Mouse (Mus musculus): ENCODE measurements around the gene Ralb. TPM values are rescaled to one million over a fixed set of nuclear protein-coding genes. Genes with fewer than 3 reads are reported as not detected.

Gene Ralb
- 18.8 TPM for polyA plus RNA-seq (2014; fragmentation: Illumina TruSeq; extraction: RNeasy Lipid Tissue Mini Kit (QIAGEN cat#74804); ENCODE audit: low read depth, low replicate concordance)

GRCm38 (mm10) chr1:119504260-119505062, at the start of gene Ralb:
Gene Ralb (minus strand): TSS chr1:119504794.

GRCm38 (mm10) chr1:119525689-119526591, 21.3 kb upstream of the Ralb start, which contains the start of gene Tmem185b:
Gene Tmem185b (plus strand): TSS chr1:119526160.

GRCm38 (mm10) chr1:119421576-119422421, 82.8 kb downstream of the Ralb start, which contains the start of gene Inhbb:
Gene Inhbb (minus strand): TSS chr1:119422248.

Other genes with a start within 250 kb of the Ralb start
- 0.65 TPM for gene Inhbb, start 82.5 kb downstream of the Ralb start, polyA plus RNA-seq (2014; fragmentation: Illumina TruSeq; extraction: RNeasy Lipid Tissue Mini Kit (QIAGEN cat#74804); ENCODE audit: low read depth, low replicate concordance)
- gene Tmem185b, start 21.4 kb upstream of the Ralb start, polyA plus RNA-seq (2014; fragmentation: Illumina TruSeq; extraction: RNeasy Lipid Tissue Mini Kit (QIAGEN cat#74804); ENCODE audit: low read depth, low replicate concordance): 31.6 TPM
- gene Epb41l5, start 144.2 kb upstream of the Ralb start, polyA plus RNA-seq (2014; fragmentation: Illumina TruSeq; extraction: RNeasy Lipid Tissue Mini Kit (QIAGEN cat#74804); ENCODE audit: low read depth, low replicate concordance): 139 TPM